Mouse (Mus musculus) embryo, embryonic 11.5 days (tissue): ENCODE measurements around the gene Foxp2.
A peak's percentile ranks its signal among the peaks of the same experiment; 100 is the strongest.

Experiments used
- DNase-seq: peaks from one replicate; pipeline ENCODE4 v3.0.0-alpha.2; 2012; ENCODE audit warnings: low read depth, low spot score

Foxp2 gene

DNA sequence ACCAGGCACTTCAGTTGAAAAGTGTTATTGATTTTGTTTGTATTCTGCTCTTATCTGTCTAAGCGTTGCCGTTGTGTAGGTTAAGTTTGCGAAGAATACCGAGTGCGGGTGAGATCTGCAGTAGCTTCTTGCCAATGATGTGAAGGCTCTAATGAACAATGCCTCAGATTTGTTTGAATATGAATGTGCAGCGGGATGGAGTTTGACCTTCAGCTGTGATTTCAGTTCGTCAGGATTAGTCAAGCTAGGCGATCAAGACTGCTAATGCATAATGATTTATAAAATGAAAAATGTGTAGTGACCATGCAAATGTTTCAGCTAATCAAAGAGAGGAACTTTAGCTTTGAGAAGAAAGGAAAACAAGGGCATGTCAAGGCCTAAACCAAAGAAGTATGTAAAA lies 469.1 kb downstream of the Foxp2 start:
- DNase-seq: no peak

DNA sequence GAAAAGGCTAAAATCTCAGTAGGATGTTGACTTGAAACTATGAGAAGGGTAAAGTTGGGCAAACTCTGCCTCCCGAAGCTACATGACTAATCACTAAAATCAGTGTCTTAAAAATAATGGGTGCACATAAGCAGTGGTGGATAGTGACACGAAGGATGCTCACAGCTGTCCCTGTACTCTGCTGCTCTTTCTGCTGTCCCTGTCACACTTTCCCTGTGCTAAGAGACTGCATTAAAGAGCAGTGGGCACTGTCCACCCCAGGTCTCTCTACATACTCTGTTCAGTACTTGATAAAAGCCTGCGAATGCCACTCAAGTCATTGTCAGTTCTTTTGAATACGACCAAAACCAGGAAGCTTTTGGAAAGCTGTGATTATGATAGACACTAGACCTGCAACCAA lies 469.7 kb downstream of the Foxp2 start:
- no peak for DNase-seq

DNA sequence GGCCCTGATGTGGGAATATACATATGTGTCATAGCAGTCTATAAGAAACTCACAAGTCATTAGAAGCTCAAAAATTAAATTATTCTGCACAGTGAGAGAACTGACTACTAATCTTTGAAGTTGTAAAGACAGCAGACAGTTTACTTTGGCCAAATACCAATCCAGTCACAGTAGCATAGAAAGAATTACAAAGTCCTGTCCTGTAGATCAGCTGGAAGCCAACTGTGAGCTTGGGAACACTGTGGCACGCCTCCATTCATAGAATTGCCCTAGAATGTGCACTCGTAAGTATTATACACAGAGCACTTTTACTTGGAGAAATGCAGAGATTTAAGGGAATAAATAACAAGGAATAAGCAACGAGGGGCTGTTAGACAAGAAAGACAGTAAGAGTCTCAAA lies 472.5 kb downstream of the Foxp2 start:
- no peak for DNase-seq

DNA sequence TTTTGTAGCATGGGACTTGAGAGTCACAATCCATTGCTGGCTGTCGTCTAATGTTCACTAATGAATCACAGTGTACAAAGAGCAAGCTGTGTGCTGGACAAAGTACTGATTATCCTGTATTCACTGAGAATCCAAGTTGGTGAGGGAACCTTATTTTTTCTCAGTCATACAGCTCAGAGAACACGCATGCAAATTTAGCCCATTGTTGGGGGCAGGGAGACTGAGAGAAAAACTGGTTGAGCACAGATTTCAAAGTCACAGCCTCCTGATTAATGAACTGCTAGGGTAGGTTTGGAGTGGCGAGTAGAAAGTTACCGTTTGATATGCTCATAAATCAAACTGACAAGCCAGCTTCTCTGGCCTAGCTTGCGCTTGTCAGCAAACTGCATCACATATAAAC lies 477.1 kb downstream of the Foxp2 start:
- peak; percentile 13 for DNase-seq

DNA sequence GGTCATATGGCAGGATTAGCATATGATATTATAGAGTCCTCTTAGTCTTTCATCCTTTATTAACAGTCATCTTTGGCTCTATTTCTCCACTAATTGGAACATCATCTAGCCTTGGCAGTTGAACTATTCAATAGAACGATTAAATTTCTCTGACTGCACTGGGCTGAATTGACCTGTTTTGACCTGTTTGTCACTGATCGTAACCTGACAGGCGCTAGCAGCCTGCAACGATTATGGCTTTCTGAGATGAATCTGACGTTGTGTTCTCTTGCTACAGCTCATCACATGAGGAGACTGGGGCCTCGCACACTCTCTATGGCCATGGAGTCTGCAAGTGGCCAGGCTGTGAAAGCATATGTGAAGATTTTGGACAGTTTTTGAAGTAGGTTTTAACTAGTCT lies 495.3 kb downstream of the Foxp2 start:
- no peak for DNase-seq

DNA sequence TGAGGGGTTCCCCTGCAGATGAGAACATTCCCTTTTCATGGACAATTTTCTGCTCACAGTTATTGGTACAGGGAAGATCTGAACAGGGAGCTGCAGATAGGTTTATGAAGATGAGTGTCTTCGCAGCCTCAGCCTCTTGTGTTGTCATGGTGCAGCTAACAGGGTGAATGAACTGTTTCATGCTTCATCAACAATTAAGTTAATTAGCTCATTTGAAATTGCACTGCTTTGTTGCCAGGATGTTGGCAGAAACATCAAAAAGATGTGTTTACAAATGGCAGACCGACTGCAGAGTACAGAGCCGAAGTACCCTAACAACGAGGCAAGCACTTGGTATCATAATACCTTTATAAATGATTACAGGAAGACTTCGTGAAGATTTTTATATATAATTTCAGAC lies 496.3 kb downstream of the Foxp2 start:
- DNase-seq: no peak

DNA sequence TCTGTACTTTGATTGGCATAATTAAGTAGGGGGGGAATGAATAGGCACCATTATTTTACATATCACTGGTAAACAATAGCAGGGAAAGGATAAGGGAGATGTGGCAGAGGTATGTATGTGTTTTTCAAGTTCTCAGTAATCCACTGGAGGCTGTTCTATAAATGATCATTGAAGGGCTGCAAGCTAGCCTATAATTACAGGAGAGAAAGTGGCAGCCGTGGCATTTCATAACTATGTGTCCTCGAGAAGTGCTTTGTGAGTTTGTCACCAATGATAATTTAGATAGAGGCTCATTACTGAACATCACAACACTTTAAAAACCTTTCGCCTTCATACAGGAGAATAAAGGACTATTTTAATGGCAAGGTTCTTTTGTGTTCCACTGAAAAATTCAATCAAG lies 500.0 kb downstream of the Foxp2 start:
- no peak for DNase-seq

DNA sequence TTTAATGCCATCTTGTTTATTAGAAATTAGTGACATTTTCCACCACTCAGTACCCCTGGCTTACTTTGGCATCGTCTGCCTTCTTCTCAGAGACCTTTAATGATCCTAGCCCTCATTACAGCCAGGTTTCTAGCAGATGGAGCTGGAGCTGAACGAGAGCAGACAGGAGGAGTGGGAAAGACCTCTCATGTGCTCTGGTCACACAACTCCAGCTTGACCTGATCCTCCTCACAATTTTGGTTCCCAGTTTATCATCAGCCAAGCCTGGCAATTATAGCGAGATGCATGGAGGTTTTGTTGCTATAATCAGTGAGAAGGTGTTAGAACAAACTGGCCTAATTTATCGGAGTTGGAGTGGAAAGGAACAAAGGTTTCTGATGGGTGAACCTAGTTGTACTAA lies 500.9 kb downstream of the Foxp2 start:
- DNase-seq: no peak

DNA sequence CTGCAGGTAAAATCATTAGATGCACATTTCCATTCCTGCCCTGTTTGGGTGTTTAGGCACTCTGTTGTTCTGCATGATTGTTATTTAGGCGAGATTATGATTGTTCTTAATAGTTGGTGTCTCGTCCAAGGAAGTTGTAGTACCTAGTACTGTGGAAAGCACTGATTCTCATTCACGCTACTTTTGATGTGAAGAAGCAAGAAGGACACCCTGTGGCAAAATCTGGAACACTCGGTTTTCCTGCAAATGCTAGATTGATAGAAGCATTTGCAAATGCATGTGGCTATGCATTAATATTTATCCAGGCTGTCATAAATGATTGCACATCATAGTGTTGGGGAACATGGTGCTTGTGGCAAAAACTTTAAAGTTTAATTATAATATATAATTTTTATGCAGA lies 514.0 kb downstream of the Foxp2 start:
- no peak for DNase-seq

DNA sequence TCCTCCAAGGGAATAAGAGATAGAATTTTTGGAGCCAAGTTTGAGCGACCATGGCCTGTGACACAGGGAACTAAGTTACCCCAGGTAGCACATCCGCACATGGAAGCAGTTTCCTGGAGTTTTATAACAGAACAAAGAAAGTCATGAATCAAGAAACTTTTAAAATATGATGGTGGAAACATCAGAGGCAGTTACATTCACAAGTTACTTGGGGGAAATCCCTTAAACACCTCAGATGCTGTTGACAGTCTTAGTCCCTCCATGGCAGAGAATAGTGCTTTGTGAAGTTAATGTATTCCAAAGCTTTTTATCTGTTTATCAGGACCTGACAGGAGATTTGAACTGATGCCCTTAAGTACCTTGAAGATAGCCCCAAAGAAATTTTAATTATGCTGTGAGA lies 558.6 kb downstream of the Foxp2 start:
- DNase-seq: no peak

DNA sequence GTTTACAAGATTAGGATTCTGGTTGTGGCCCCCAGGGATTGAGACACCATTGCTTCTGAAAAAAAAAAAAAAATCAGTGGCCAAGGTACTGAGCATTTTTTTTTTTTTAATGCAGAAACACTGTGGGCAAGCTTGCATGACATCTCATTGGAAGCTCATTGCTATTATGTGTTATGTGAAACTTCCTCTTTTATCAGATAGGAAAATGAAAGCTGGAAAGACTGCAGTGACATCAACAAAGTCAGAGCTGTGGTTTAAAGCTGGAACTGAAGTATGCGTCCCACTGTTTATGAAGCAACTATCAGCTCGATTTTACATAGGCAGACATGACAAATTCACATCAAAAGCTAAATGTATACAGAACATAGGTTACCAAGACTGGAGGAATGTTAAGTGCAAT lies 562.2 kb downstream of the Foxp2 start:
- no peak for DNase-seq

DNA sequence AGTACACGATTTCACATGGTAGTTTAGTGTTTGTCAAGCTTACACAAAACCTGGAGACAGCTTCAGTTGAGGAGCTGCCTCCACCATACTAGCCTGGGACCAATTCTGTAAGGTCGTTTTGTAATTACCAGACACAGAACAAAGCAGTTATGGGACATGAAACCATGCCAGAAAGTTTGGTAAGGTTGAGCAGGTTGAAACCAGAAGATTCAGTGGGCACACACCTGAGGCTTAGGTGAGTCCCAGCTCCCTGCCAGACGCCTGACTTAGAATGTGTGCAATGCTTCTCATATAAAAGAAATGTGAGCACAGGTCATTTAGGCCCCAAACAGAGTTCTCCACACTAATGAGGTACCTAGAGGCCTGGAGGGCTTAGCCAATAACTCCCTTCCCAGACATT lies 564.3 kb downstream of the Foxp2 start:
- DNase-seq: no peak

DNA sequence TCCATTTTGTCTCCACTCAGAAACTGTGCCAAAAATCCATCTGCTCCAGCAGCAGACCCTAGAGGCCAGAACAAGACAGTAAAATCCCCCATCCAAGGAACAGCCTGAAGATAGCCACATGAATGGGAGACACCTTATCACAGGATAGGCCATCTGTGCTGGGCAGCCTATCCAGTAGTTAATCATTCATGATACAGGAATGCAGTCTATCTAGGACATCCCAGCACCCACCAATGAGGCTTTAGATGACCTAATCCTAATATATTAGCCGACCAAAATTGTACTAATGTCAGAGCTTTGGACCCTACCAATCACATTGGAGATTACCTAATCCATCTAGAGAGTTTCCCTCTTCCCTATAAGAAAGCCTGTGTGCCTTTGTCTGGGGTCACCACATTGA lies 565.5 kb downstream of the Foxp2 start:
- no peak for DNase-seq

DNA sequence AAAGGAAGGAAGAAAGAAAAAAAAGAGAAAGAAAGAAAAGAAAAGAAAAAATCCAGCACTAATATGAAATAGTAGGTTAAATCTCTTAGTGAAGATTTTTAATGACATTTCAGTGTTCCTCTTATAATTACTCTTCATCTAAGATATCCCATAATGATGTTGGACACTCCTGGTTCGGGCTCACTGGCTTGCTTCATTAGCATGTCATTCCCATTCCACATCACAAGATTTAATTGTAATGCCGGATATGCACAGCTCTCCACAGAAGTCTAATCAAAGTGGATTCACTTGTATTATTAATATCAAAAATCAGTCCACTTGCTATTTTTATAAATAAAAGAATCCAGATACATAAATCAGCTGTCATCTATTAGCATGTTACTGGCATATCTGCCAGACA lies 585.8 kb downstream of the Foxp2 start:
- no peak for DNase-seq
